Mouse (Mus musculus) kidney, adult 2 months (tissue): Measurements from ENCODE around the gene Gabpb2.

ENCODE experiments used
- CTCF ChIP-seq: fragments of 200-500 bp; conservative IDR thresholded peaks from 2 replicates; pipeline ENCODE4 v1.5.1; 2011; ENCODE audit warnings: low read depth, mild to moderate bottlenecking, control low read depth, low read length, moderate library complexity, mixed read lengths; ENCODE audit not compliant: insufficient read depth, insufficient read length
- POLR2A ChIP-seq: fragments of 200-500 bp; IDR thresholded peaks from one replicate; pipeline ENCODE4 v1.6.1; 2011; ENCODE audit warnings: low read depth, low read length, control low read depth

- TF ChIP-seq CTCF: no peak
- no peak for TF ChIP-seq POLR2A
Measured at GRCm38 (mm10) chr3:95235386-95236301, 17.9 kb upstream of the Gabpb2 start.
